Mouse (Mus musculus) kidney, embryonic 16.5 days (tissue): ENCODE measurements around the gene Myog. TPM values are rescaled to one million over a fixed set of nuclear protein-coding genes. Genes with fewer than 3 reads are reported as not detected.

Source experiments
- ATAC-seq: fragments of 200-750 bp; cut with Nextera tagmentation; 2 replicates; pipeline ENCODE4 v1.8.0; 2017; ENCODE audit warnings: moderate TSS enrichment; ENCODE audit not compliant: low FRiP score, low TSS enrichment
- H3K27ac ChIP-seq: fragments of 300-500 bp; sonication (generic); 2 replicates; pipeline ENCODE4 v1.5.1; 2014; ENCODE audit warnings: low read length
- H3K27me3 ChIP-seq: fragments of 300-500 bp; sonication (generic); 2 replicates; pipeline ENCODE4 v1.6.1; 2014; ENCODE audit warnings: low read length, control low read depth, mixed read lengths; ENCODE audit not compliant: insufficient read depth
- H3K36me3 ChIP-seq: fragments of 300-500 bp; sonication (generic); 2 replicates; pipeline ENCODE4 v1.6.1; 2014; ENCODE audit warnings: low read length, control low read depth, mixed read lengths; ENCODE audit not compliant: insufficient read depth
- H3K4me1 ChIP-seq: fragments of 300-500 bp; sonication (generic); 2 replicates; pipeline ENCODE4 v1.6.1; 2014; ENCODE audit warnings: low read length, control low read depth, mixed read lengths; ENCODE audit not compliant: insufficient read depth
- H3K4me2 ChIP-seq: fragments of 300-500 bp; sonication (generic); replicated peaks from 2 replicates; pipeline ENCODE4 v1.6.1; 2014; ENCODE audit warnings: low read depth, low read length
- H3K4me3 ChIP-seq: fragments of 300-500 bp; sonication (generic); 2 replicates; pipeline ENCODE4 v1.5.1; 2014; ENCODE audit warnings: mild to moderate bottlenecking, low read length
- H3K9ac ChIP-seq: fragments of 300-500 bp; sonication (generic); replicated peaks from 2 replicates; pipeline ENCODE4 v1.6.1; 2014; ENCODE audit warnings: low read length
- H3K9me3 ChIP-seq: fragments of 300-500 bp; sonication (generic); 2 replicates; pipeline ENCODE4 v1.6.1; 2016; ENCODE audit warnings: low read length, control low read depth
- WGBS: fragments of 180-500 bp; shearing (Covaris S2); extraction: QIAGEN DNeasy Blood & Tissue Kit; methylation state at CpG from one replicate; pipeline ENCODE4 v1.1.7; 2014; 5-methylcytosine and 5-hydroxymethylcytosine counted together
- polyA plus RNA-seq: library from polyadenylated mRNA; unstranded; fragments of >200 nt; fragmentation: Nextera tagmentation; extraction: Ambion mirVana; gene quantifications from 2 replicates; pipeline ENCODE4 v1.2.1, GENCODE M21; 2015

The Myog gene
- polyA plus RNA-seq, 1 experiment from 2014 or later, result 3.4 TPM

GRCm38 (mm10) chr1:134333371-134334110, 43.8 kb downstream of the Myog start:
- 87% methylated on average over 10 of the region's 10 CpGs for WGBS
- no peak for ATAC-seq
- H3K4me3 ChIP-seq, result no peak overlapping the region
- H3K4me1 ChIP-seq, result peaks cover 10% of the 10 kb centered on the region
- H3K4me2 ChIP-seq, result no peak overlapping the region
- no peak overlapping the region for H3K9ac ChIP-seq
- no peak overlapping the region for H3K27ac ChIP-seq
- no peaks in the 10 kb centered on the region for H3K27me3 ChIP-seq
- no peaks in the 10 kb centered on the region for H3K9me3 ChIP-seq
- no peaks in the 10 kb centered on the region for H3K36me3 ChIP-seq

GRCm38 (mm10) chr1:134334111-134334827, 44.5 kb downstream of the Myog start:
- Histone ChIP-seq H3K27ac (no peak overlapping the region), H3K4me1 (peaks cover 10% of the 10 kb centered on the region), H3K4me3 (no peak overlapping the region), H3K9ac (no peak overlapping the region), H3K27me3 (no peaks in the 10 kb centered on the region), H3K36me3 (no peaks in the 10 kb centered on the region), H3K4me2 (no peak overlapping the region), H3K9me3 (no peaks in the 10 kb centered on the region)
- 69% methylated on average over 7 of the region's 7 CpGs for WGBS
- no peak for ATAC-seq

- ATAC-seq, result no peak
- Histone ChIP-seq H3K4me2 (no peak overlapping the region), H3K9me3 (no peaks in the 10 kb centered on the region), H3K27ac (no peak overlapping the region), H3K27me3 (no peaks in the 10 kb centered on the region), H3K4me1 (peaks cover 10% of the 10 kb centered on the region), H3K4me3 (no peak overlapping the region), H3K36me3 (no peaks in the 10 kb centered on the region), H3K9ac (no peak overlapping the region)
- 73% methylated on average over 13 of the region's 13 CpGs for WGBS
Measured at GRCm38 (mm10) chr1:134335211-134335923, 45.6 kb downstream of the Myog start.

- Histone ChIP-seq H3K4me2 (no peak overlapping the region), H3K9me3 (no peaks in the 10 kb centered on the region), H3K4me3 (no peak overlapping the region), H3K4me1 (peaks cover 10% of the 10 kb centered on the region), H3K27ac (no peak overlapping the region), H3K27me3 (no peaks in the 10 kb centered on the region), H3K9ac (no peak overlapping the region), H3K36me3 (no peaks in the 10 kb centered on the region)
- WGBS, result 86% methylated on average over 12 of the region's 12 CpGs
- no peak for ATAC-seq
Measured at GRCm38 (mm10) chr1:134335924-134336810, 46.4 kb downstream of the Myog start.

- H3K9ac ChIP-seq, result no peak overlapping the region
- H3K9me3 ChIP-seq, result no peaks in the 10 kb centered on the region
- H3K27ac ChIP-seq, result no peak overlapping the region
- peaks cover 10% of the 10 kb centered on the region for H3K4me1 ChIP-seq
- no peak for ATAC-seq
- H3K4me2 ChIP-seq, result no peak overlapping the region
- WGBS, result 68% methylated on average over 11 of the region's 11 CpGs
- no peaks in the 10 kb centered on the region for H3K36me3 ChIP-seq
- no peak overlapping the region for H3K4me3 ChIP-seq
- H3K27me3 ChIP-seq, result no peaks in the 10 kb centered on the region
Measured at GRCm38 (mm10) chr1:134336958-134337710, 47.3 kb downstream of the Myog start.

- Histone ChIP-seq H3K9ac (no peak overlapping the region), H3K9me3 (no peaks in the 10 kb centered on the region), H3K4me1 (peaks cover 14% of the 10 kb centered on the region), H3K4me3 (no peak overlapping the region), H3K27ac (no peak overlapping the region), H3K36me3 (no peaks in the 10 kb centered on the region), H3K27me3 (no peaks in the 10 kb centered on the region), H3K4me2 (no peak overlapping the region)
- ATAC-seq, result no peak
- WGBS, result 72% methylated on average over 7 of the region's 7 CpGs
Measured at GRCm38 (mm10) chr1:134339162-134339561, 49.4 kb downstream of the Myog start.

GRCm38 (mm10) chr1:134339757-134340619, 50.2 kb downstream of the Myog start:
- Histone ChIP-seq H3K9ac (no peak overlapping the region), H3K4me2 (no peak overlapping the region), H3K27ac (no peak overlapping the region), H3K36me3 (no peaks in the 10 kb centered on the region), H3K27me3 (no peaks in the 10 kb centered on the region), H3K4me1 (peaks cover 20% of the 10 kb centered on the region), H3K9me3 (no peaks in the 10 kb centered on the region), H3K4me3 (no peak overlapping the region)
- no peak for ATAC-seq
- WGBS, result 90% methylated on average over 18 of the region's 18 CpGs

- H3K36me3 ChIP-seq, result peaks cover 10% of the 10 kb centered on the region
- no peak for ATAC-seq
- no peak overlapping the region for H3K4me3 ChIP-seq
- no peaks in the 10 kb centered on the region for H3K9me3 ChIP-seq
- H3K4me2 ChIP-seq, result no peak overlapping the region
- no peak overlapping the region for H3K9ac ChIP-seq
- no peaks in the 10 kb centered on the region for H3K27me3 ChIP-seq
- WGBS, result 81% methylated on average over 5 of the region's 5 CpGs
- no peak overlapping the region for H3K27ac ChIP-seq
- peaks cover 21% of the 10 kb centered on the region for H3K4me1 ChIP-seq
Measured at GRCm38 (mm10) chr1:134341641-134342277, 52.0 kb downstream of the Myog start.
